Comparison of ENCODE assay signal across 20 mouse cellular contexts in the genomic region with DNA sequence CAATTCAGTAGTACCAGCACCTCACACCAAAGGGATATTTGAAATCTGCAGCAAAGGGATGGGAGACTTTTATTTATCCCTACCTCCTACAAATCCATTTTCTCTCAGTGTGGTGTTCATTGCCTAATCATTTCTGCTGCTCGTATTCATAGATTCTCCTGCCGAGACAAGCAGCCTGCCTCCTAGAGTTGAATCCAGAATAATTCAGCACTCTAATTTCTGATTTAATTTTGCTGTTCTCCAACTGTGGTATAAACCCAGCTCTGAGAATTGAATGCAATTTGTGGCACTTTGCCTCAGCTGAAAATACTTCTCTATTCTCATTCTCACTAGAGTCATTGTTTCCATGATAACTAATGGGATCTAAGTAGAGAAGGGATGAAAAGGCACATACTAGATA.
A peak's percentile ranks its signal among the peaks of the same experiment; 100 is the strongest.
DNase-seq lines count a peak whose midpoint lies in the region; ATAC-seq and TF ChIP-seq lines count a peak whose summit lies in the region.
"Had no signal": no experiment of that assay in that cellular context is flagged by ENCODE, and none has a peak within 500 bp of the region (broad histone marks: within the 10 kb centered on the region; RNA-seq: fewer than 3 reads in every experiment).

No protein-coding gene starts in this region.

- no peak for DNase-seq in frontal cortex, postnatal 25 days (ENCODE audit: low spot score in 2 of 2)
- DNase-seq in layer of hippocampus, adult 2 months (ENCODE audit: low spot score in 2 of 2) = peak in 1 of 2 experiments; percentile 28
- no peak for DNase-seq in layer of hippocampus, adult 9-10 months (ENCODE audit: low spot score)
- DNase-seq in right cerebral cortex, adult 18-20 months = peak; percentile 0
- DNase-seq in right cerebral cortex, postnatal 4 days = no peak
- no peak for DNase-seq in gastrocnemius, postnatal 10 days
- DNase-seq: adrenal gland, adult 8-10 months; adrenal gland, postnatal 36 days; B cell, adult 2 months; cerebellum, adult 11-12 months; cerebellum, adult 9-10 months; cerebellum, postnatal 25 days; gastrocnemius, postnatal 25 days had no signal

- no peak overlapping the region for H3K4me3 ChIP-seq in layer of hippocampus, adult 2 months
- H3K4me3 ChIP-seq: embryonic facial prominence, embryonic 12.5 days; forebrain, embryonic 15.5 days; heart, embryonic 12.5 days; hindbrain, embryonic 10.5 days; hindbrain, embryonic 15.5 days had no signal

- peak; percentile 62; the same call in 1 of the 2 replicates for ATAC-seq in frontal cortex, adult (ENCODE audit: low TSS enrichment)
- ATAC-seq: CD4-positive, CD25-positive, alpha-beta regulatory T cell, adult 4 months; forebrain, embryonic 15.5 days had no signal

- TF ChIP-seq CTCF in layer of hippocampus, adult 2 months (conservative IDR thresholded peaks at IDR 0.05) = peak; percentile 63

- peak overlapping the region; percentile 49; the same call in 1 of the 2 replicates for H3K27ac ChIP-seq in layer of hippocampus, adult 2 months
- H3K27ac ChIP-seq: embryonic facial prominence, embryonic 12.5 days; forebrain, embryonic 15.5 days; hindbrain, embryonic 10.5 days; hindbrain, embryonic 15.5 days had no signal
